ENCODE assay signal across 8 mouse cellular contexts in the genomic region with DNA sequence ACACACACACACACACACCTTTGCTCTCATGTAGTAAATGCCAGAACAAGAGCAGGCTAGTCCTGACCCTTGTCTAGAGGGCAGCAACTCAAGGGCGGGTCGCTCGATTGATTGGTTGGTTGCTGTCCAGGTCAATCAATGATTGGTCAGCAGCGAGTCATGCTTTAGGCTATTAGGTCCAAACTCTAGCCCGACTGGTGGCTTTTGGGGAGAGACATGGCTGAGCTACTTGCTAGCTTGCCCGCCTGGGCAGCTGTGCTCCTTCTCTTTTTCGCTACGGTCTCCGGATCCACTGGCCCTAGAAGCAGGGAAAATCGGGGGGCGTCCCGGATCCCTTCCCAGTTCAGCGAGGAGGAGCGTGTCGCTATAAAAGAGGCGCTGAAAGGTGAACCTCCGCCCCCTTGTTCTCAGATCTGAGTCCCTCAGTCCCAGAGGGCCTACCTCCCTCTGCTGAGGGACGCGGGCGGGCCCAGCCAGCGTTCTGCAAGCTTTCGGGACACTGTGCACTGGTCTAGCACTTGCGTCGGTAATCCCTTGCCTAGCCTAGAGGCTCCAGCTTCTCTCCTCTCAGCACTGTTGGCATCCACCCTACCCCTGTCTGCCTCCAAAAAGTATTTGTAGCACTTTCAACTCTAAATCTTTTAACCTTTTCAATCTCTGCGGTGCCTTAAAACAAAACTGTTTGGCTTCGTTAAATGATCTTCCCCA. TPM values are rescaled to one million over a fixed set of nuclear protein-coding genes. Genes with fewer than 3 reads are reported as not detected.
DNase-seq lines count a peak whose midpoint lies in the region; ATAC-seq and TF ChIP-seq lines count a peak whose summit lies in the region.

Pm20d1 (plus strand) TSS at position 180 of the 708 bp plus-strand sequence.

- no peak for TF ChIP-seq CTCF in left cerebral cortex, adult 2 months (IDR thresholded peaks at IDR 0.05)
- no peak for TF ChIP-seq CTCF in lung, adult 2 months (IDR thresholded peaks at IDR 0.05; ENCODE audit: insufficient read depth, low read length)

- peak; percentile 43; the same call in 1 of the 2 replicates for TF ChIP-seq POLR2A in lung, adult 2 months (IDR thresholded peaks at IDR 0.05; ENCODE audit: borderline replicate concordance, extremely low read depth, low read depth, low read length)

- H3K27me3 ChIP-seq in embryonic facial prominence, embryonic 15.5 days, result no peaks in the 10 kb centered on the region
- peaks cover 6% of the 10 kb centered on the region for H3K27me3 ChIP-seq in heart, embryonic 15.5 days
- H3K27me3 ChIP-seq in kidney, embryonic 15.5 days, result peaks cover 11% of the 10 kb centered on the region
- no peaks in the 10 kb centered on the region for H3K27me3 ChIP-seq in neural tube, embryonic 15.5 days (replicated peaks)

- peaks cover 6% of the 10 kb centered on the region; the same call in 1 of the 2 replicates for H3K4me1 ChIP-seq in embryonic facial prominence, embryonic 15.5 days
- no peaks in the 10 kb centered on the region; the same call in 1 of the 2 replicates for H3K4me1 ChIP-seq in heart, embryonic 15.5 days (replicated peaks)
- H3K4me1 ChIP-seq in kidney, embryonic 15.5 days, result peaks cover 6% of the 10 kb centered on the region; the same call in 1 of the 2 replicates
- H3K4me1 ChIP-seq in lung, adult 2 months (ENCODE audit: control insufficient read depth, insufficient read depth, low read length), result no peaks in the 10 kb centered on the region
- peaks cover 11% of the 10 kb centered on the region for H3K4me1 ChIP-seq in neural tube, embryonic 15.5 days

- peak within 1 kb of the TSS; percentile 23; the same call in 1 of the 2 replicates for H3K4me3 ChIP-seq in left cerebral cortex, adult 2 months
- H3K4me3 ChIP-seq in embryonic facial prominence, embryonic 15.5 days (replicated peaks), result peak within 1 kb of the TSS; percentile 24
- H3K4me3 ChIP-seq in heart, embryonic 15.5 days, result peak within 1 kb of the TSS; percentile 36
- peak within 1 kb of the TSS; percentile 35 for H3K4me3 ChIP-seq in kidney, embryonic 15.5 days (replicated peaks)
- peak within 1 kb of the TSS; percentile 58 for H3K4me3 ChIP-seq in lung, adult 2 months (replicated peaks; ENCODE audit: extremely low read depth, low read depth, low read length)
- H3K4me3 ChIP-seq in neural tube, embryonic 15.5 days (replicated peaks), result peak within 1 kb of the TSS; percentile 27

- no peak for DNase-seq in left cerebral cortex, adult 2 months (ENCODE audit: extremely low spot score in 1 of 2, low spot score in 2 of 2)
- no peak for DNase-seq in left cerebral cortex, adult 11 months (ENCODE audit: low spot score)
- peak; percentile 51 for DNase-seq in lung, adult 2 months
- no peak for DNase-seq in T-cell, adult 2 months (ENCODE audit: low spot score)

- intact Hi-C loops in left cerebral cortex, adult 2 months (cut with DNase I), result no loop called here

- H3K4me2 ChIP-seq in embryonic facial prominence, embryonic 15.5 days (replicated peaks), result peak within 1 kb of the TSS; percentile 48
- H3K4me2 ChIP-seq in heart, embryonic 15.5 days, result peak within 1 kb of the TSS; percentile 58
- H3K4me2 ChIP-seq in kidney, embryonic 15.5 days, result peak within 1 kb of the TSS; percentile 59
- H3K4me2 ChIP-seq in neural tube, embryonic 15.5 days, result peak within 1 kb of the TSS; percentile 55

- no peaks in the 10 kb centered on the region for H3K9me3 ChIP-seq in embryonic facial prominence, embryonic 15.5 days (replicated peaks)
- H3K9me3 ChIP-seq in heart, embryonic 15.5 days (replicated peaks), result no peaks in the 10 kb centered on the region
- no peaks in the 10 kb centered on the region for H3K9me3 ChIP-seq in kidney, embryonic 15.5 days (replicated peaks)
- no peaks in the 10 kb centered on the region for H3K9me3 ChIP-seq in neural tube, embryonic 15.5 days (replicated peaks)

- H3K9ac ChIP-seq in embryonic facial prominence, embryonic 15.5 days, result no peak within 1 kb of the TSS
- peak within 1 kb of the TSS; percentile 16 for H3K9ac ChIP-seq in heart, embryonic 15.5 days
- peak within 1 kb of the TSS; percentile 35; the same call in 1 of the 2 replicates for H3K9ac ChIP-seq in kidney, embryonic 15.5 days
- H3K9ac ChIP-seq in neural tube, embryonic 15.5 days (replicated peaks), result no peak within 1 kb of the TSS

- H3K27ac ChIP-seq in left cerebral cortex, adult 2 months, result no peak within 1 kb of the TSS
- no peak within 1 kb of the TSS for H3K27ac ChIP-seq in embryonic facial prominence, embryonic 15.5 days (replicated peaks)
- H3K27ac ChIP-seq in heart, embryonic 15.5 days, result peak within 1 kb of the TSS; percentile 39
- H3K27ac ChIP-seq in kidney, embryonic 15.5 days, result no peak within 1 kb of the TSS
- no peak within 1 kb of the TSS for H3K27ac ChIP-seq in neural tube, embryonic 15.5 days (replicated peaks)

- 8% methylated on average over 26 of the region's 26 CpGs for WGBS in embryonic facial prominence, embryonic 15.5 days
- 6% methylated on average over 26 of the region's 26 CpGs for WGBS in heart, embryonic 15.5 days
- 5% methylated on average over 26 of the region's 26 CpGs for WGBS in kidney, embryonic 15.5 days
- 17% methylated on average over 26 of the region's 26 CpGs for WGBS in lung, adult 2 months
- WGBS in neural tube, embryonic 15.5 days, result 12% methylated on average over 26 of the region's 26 CpGs

- no peaks in the 10 kb centered on the region for H3K36me3 ChIP-seq in embryonic facial prominence, embryonic 15.5 days
- H3K36me3 ChIP-seq in heart, embryonic 15.5 days, result no peaks in the 10 kb centered on the region
- no peaks in the 10 kb centered on the region for H3K36me3 ChIP-seq in kidney, embryonic 15.5 days
- H3K36me3 ChIP-seq in neural tube, embryonic 15.5 days, result no peaks in the 10 kb centered on the region

- ATAC-seq in embryonic facial prominence, embryonic 15.5 days (ENCODE audit: insufficient number of reproducible peaks, low FRiP score, low TSS enrichment, low read depth), result no peak
- ATAC-seq in heart, embryonic 15.5 days (replicated peaks; ENCODE audit: insufficient number of reproducible peaks, insufficient read depth, low FRiP score, low read depth), result peak; percentile 80
- peak; percentile 76 for ATAC-seq in kidney, embryonic 15.5 days (replicated peaks; ENCODE audit: low FRiP score)
- 0 out of 2 replicates have a peak, but pooled peaks have one; percentile 31 for ATAC-seq in neural tube, embryonic 15.5 days (ENCODE audit: low FRiP score)

RNA-seq across cellular contexts. Expression of gene Pm20d1, which starts in this region (rescaled TPM):
- 1 to 10 TPM; 1.5 to 2.3 TPM for total RNA-seq in left cerebral cortex, adult 2 months (2021)
- polyA plus RNA-seq in embryonic facial prominence, embryonic 15.5 days (2015; fragmentation: Nextera tagmentation; extraction: Ambion mirVana), result 0.72 and 1.2 TPM in 2 replicates
- polyA plus RNA-seq in heart, embryonic 15.5 days (2015; fragmentation: Nextera tagmentation; extraction: Ambion mirVana), result 1.4 and 1.8 TPM in 2 replicates
- 2.1 and 2.3 TPM in 2 replicates for polyA plus RNA-seq in kidney, embryonic 15.5 days (2015; fragmentation: Nextera tagmentation; extraction: Ambion mirVana)
- 1.8 and 2.6 TPM in 2 replicates for polyA plus RNA-seq in lung, adult 2 months (2012; rRNA removed)
- 0.13 and 1.0 TPM in 2 replicates for polyA plus RNA-seq in neural tube, embryonic 15.5 days (2015; fragmentation: Nextera tagmentation; extraction: Ambion mirVana)

Comparison
In these comparisons a context has a peak if more than half of its experiments do, and no peak if none do; other contexts are left out.
1. H3K9ac ChIP-seq: peak in heart, embryonic 15.5 days (single experiment) and kidney, embryonic 15.5 days (single experiment); none in embryonic facial prominence, embryonic 15.5 days (single experiment) and neural tube, embryonic 15.5 days (single experiment).
2. Peak in every context shown above with its lines, with median percentiles within 50 percentile points of each other: H3K4me3 ChIP-seq and H3K4me2 ChIP-seq.